Mouse (Mus musculus) CD4-positive helper T cell, adult 2 months (primary cell): Measurements from ENCODE around the gene Pik3cg.

Experiments used
- DNase-seq: peaks from one replicate; pipeline ENCODE4 v3.0.0-alpha.2; 2012; ENCODE audit warnings: low read depth, missing footprints, low spot score

Pik3cg gene

DNA sequence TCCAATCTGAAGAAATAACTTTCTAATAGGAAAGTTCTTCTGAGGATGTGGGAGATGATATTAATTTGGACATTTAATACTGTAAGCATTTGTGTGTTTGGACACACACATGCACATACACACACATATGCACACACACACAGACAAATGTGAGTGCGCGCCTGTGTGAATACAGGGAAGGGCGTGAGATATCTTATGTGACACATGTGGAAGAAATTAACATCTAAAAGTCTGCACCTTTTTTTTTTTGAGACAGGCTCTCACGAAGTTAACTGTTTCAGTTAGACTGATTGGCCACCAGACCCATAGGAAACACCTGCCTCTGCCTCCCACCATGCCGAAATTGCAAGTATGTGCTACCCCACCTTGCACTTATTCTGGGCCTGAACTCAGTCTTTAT lies 64.7 kb downstream of the Pik3cg start:
- DNase-seq: no peak

DNA sequence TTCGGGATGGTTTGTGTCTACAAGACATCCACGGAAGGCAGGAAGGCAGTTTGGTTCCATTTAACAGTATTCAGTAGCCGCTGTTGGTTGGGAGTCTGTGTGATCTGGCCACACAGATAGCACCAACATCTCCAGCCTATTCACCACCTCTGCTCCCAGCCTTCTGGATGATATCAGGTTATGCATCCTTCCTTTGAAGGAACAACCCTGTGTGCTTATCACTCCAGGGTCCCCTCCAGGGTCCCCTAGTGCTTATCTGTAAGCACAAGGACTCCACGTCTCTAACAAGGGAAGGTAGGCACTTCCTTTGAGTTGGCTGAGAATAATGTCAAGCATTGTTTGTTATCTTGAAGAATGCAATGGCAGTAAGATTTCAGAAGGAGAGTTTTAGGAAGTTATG lies 65.3 kb downstream of the Pik3cg start:
- DNase-seq: no peak

DNA sequence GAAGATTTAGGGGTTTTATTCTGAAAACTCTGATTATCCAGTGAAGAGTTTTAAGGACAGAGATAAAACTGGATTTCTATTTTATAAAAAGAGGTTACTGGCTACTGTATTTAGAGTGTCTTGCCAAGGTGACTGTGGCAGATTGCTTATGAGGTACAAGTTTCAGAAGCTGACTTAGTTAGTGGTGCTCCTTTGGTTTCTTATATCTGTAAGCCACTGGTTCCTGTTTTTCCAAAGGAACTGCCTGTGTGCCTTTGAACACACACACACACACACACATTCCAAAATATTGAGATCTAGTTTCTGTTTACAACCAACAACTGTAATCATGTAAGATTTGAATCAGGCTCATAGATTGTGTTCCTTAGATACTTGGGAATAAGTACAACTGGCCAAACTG lies 66.7 kb downstream of the Pik3cg start:
- DNase-seq: no peak

DNA sequence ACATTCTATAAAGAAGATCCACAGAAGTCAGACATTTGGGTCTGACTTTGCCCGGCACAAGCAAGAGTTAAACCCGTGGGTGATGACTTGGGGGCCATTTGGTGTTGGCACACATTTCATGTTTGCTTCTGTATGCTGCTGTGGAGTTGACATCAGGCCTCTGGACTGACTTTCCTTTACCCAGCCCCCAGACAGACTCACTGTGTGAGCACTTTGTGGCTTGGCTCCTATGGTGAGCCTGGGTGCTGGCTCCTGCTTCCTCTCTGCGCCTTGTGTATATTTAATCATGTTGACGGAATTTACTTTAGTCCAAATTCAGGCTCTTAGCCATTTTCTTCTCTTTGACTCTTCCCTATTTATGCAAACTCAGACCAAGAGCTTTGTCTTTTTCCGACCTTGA lies 69.6 kb downstream of the Pik3cg start:
- no peak for DNase-seq

DNA sequence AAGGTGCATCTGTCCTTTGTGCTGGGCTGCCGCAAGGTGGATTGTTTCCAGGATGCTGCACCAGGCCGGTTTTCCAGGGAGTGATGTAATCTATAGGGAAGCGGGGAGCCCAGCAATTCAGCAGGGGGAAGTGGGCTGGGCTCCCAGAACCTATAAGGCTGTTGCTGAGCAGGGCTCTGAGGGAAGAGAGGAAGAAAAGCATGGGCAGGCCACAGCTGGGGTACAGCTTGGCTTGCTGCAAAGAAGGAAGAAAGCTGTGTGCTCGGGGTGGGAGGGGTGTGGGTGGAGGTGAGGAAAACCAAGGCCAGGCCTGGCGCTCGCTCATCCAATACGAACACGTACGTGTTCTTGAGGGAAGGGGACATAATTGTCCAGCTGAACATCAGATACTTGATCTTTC lies 70.1 kb downstream of the Pik3cg start:
- DNase-seq: no peak

DNA sequence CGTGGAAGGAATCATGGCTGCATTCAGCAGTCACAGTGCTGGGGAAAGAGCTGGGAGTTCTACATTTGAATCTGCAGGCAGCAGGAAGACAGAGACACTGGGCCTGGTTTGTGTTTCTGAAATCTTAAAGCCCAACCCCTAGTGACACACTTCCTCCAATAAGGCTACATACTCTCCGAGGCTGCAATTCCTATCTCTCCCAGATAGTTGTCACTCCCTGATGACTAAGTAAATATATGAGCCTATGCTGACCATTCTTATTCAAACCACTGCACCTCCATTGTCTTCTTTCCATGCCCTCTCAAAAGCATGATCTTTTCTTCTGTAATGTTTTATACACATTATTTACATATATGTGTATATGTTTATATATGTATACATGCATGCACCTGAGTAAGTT lies 70.9 kb downstream of the Pik3cg start:
- no peak for DNase-seq

DNA sequence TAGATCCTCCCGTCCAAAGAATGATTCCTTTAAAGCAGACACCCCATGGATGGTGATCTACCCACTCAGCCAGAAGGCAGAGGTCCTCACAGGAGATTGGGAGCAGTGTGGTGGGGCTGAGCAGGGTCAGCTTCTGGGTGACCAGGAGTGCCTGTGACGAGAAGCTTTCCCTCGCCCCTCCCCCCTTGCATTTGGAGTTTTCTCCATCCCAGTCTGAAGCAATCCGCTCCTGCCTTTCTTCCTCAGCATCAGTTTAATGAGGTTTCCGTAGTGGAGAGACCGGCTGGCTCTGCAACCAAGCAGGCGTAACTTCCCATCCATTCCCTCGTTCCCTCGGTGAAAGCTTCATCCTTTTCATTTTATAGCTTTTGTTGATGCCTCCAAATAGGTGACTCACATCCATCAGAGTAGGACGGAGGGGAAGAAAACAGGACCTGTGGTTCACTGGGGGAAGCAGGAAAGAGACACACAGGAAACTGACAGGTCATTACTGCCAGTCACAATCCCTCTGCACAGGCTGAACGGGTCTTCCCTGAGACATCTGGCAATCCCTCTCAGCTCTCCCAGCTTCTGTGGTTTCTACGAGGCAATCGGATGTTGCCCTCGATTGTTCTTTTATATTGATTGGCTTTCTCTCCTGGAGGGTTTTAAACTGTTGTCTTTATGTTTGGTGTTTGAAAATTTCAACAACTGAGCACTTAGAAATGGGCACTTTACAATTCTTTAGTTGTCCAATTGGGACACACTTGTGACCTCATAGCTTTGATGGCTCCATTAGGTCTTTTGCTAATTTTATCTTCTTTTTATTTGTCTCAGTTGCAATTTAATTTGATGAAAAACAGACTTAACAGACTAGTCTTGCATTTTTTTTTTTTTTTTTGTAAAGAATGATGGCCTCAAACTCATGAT lies 80.6 kb downstream of the Pik3cg start:
- no peak for DNase-seq

DNA sequence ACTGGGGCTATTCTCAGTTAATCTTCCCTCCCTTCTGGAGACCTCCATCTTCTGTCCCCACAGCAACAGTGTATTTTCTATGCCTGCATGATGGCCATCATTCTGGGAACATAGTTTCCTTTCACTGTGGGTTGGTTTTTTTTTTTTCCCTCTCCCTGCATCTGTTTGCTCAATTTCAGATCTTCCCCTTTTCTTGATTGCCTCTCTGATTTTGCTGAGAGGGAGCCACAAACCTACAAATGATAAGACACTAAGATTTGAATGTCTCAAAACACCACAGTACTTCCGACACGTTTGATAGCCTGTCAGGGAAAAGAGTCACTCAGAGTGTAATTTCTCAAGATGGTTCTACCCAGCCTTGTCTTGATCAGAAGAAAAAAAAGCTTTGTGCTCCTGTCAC lies 81.3 kb downstream of the Pik3cg start:
- no peak for DNase-seq

DNA sequence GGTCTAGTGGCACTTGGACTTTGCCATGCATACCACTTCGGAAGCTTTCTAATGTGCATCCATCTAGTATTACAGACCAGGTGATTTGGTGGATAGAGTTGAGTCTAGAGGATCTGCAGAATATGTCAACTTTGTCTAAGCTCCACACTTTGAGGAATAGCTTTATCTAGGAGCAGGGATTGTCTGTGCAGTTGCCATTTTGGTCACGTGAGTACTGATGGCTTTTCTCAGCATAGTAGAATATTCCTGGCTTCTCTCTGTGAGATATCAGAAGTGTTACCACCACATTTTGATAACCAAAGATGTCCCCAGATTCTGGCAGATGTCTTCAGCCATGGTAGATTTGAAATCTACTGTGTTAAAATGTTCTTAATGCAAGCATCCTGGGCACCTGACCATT lies 84.0 kb downstream of the Pik3cg start:
- DNase-seq: no peak

DNA sequence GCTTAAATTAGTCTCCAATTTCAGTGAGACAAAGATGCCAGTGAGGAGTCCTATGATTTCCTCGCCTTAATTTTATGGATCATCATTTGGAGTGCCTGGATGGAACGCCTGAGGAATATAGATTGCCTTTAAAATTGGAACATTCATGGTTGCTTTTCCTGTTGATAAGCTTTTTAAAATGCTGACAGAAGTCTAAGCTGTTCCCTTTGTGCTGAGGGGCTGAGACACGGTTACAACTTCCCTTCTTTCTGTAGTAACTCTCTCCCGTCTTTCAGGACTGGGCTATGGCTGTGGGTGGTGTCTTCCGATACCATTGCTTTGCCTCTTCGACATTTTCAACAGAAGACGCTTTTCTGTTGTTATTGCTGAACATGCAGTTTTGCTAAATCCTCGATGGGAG lies 84.4 kb downstream of the Pik3cg start:
- DNase-seq: no peak

DNA sequence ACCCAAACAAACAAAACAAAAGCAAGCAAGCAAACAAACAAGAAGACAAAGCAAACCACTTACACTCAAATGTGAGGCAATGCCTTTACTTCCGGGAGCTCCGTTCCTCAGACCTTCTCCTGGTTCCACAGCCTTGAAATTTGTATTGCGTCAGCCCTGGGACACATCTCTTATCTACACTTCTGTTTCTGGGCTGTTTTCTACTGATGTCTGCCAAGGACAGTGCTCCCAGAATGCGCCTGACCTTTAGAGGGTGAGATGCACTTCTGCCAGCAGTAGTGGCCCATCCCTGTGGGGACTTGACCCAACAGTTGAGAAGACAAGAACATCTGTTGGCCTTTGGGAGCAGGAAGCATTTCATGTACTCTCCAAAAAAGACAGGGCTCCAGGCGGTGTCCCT lies 84.9 kb downstream of the Pik3cg start:
- DNase-seq: no peak
